Mouse (Mus musculus) natural killer cell, adult 2 months (primary cell): ENCODE results near the gene Mgll.
A peak's percentile ranks its signal among the peaks of the same experiment; 100 is the strongest.

ENCODE experiments used
- DNase-seq, 2 experiments: peaks; one replicate each; pipeline ENCODE4 v3.0.0; 2022; ENCODE audit warnings: low spot score in 2 of 2

The Mgll gene

GRCm38 (mm10) chr6:88724313-88725195 lies at the start of gene Mgll:
Gene Mgll, plus strand, starts transcription at chr6:88724412.
- peak in 1 of 2 experiments; percentile 42 for DNase-seq

- no peak for DNase-seq
These were observed 48.4 kb upstream of the Mgll start for GRCm38 (mm10) chr6:88675815-88676214.

GRCm38 (mm10) chr6:88676753-88677736 lies 47.2 kb upstream of the Mgll start:
- DNase-seq = no peak

GRCm38 (mm10) chr6:88677738-88678137 lies 46.5 kb upstream of the Mgll start:
- DNase-seq = no peak

GRCm38 (mm10) chr6:88681026-88681425 lies 43.2 kb upstream of the Mgll start:
- no peak for DNase-seq

GRCm38 (mm10) chr6:88683380-88684053 lies 40.7 kb upstream of the Mgll start:
- DNase-seq = no peak

- DNase-seq = no peak
These were observed 36.0 kb upstream of the Mgll start for GRCm38 (mm10) chr6:88688171-88688570.

GRCm38 (mm10) chr6:88688712-88689111 lies 35.5 kb upstream of the Mgll start:
- DNase-seq = no peak

GRCm38 (mm10) chr6:88690211-88690610 lies 34.0 kb upstream of the Mgll start:
- no peak for DNase-seq

- DNase-seq = no peak
These were observed 32.9 kb upstream of the Mgll start for GRCm38 (mm10) chr6:88691361-88691760.

GRCm38 (mm10) chr6:88702887-88703286 lies 21.3 kb upstream of the Mgll start:
- DNase-seq = no peak

- no peak for DNase-seq
These were observed 20.5 kb upstream of the Mgll start for GRCm38 (mm10) chr6:88703731-88704130.

GRCm38 (mm10) chr6:88708401-88709278 lies 15.6 kb upstream of the Mgll start:
- no peak for DNase-seq

- no peak for DNase-seq
These were observed 15.0 kb upstream of the Mgll start for GRCm38 (mm10) chr6:88709279-88709575.

GRCm38 (mm10) chr6:88711313-88711712 lies 12.9 kb upstream of the Mgll start:
- DNase-seq = no peak

GRCm38 (mm10) chr6:88712083-88712482 lies 12.1 kb upstream of the Mgll start:
- DNase-seq = no peak

GRCm38 (mm10) chr6:88713320-88713719 lies 10.9 kb upstream of the Mgll start:
- no peak for DNase-seq

GRCm38 (mm10) chr6:88714200-88714674 lies 10.0 kb upstream of the Mgll start:
- peak in 1 of 2 experiments; percentile 26 for DNase-seq

GRCm38 (mm10) chr6:88715378-88715781 lies 8.8 kb upstream of the Mgll start:
- DNase-seq = no peak

GRCm38 (mm10) chr6:88715966-88716365 lies 8.2 kb upstream of the Mgll start:
- DNase-seq = no peak
